Mouse (Mus musculus): ENCODE measurements at regions not wholly inside any gene's neighbourhood (a gene's known extent, or its start where the extent isn't known, plus 50 kb on each side); places are given as distances from the start of the nearest gene placed in this dataset.
"Not testable (repeated sequence)": the region's sequence is repeated elsewhere in the genome, so short reads cannot be mapped to it uniquely, and the experiment has no call there.

DNA sequence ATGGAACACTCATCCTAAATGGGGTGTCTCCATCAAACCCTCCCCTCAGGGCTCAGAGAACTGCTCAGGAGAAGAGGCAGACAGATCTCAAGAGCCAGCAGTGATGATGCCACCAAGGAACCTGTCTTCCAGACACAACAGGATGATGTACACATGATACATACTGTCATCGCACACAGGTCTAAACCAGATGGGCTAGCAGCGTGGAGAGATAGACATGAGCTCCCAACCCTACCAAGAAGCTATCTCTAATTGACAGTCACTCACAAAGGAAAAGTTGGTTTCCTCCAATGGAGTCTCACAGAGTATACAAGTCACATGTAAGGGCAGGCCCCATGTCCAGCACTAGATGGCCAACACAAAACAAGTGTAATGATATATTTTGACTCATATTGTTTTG lies 139.9 kb downstream of the Cdca7 start:
- DNase-seq (ENCODE audit: extremely low read depth, low read depth), result no peak

DNA sequence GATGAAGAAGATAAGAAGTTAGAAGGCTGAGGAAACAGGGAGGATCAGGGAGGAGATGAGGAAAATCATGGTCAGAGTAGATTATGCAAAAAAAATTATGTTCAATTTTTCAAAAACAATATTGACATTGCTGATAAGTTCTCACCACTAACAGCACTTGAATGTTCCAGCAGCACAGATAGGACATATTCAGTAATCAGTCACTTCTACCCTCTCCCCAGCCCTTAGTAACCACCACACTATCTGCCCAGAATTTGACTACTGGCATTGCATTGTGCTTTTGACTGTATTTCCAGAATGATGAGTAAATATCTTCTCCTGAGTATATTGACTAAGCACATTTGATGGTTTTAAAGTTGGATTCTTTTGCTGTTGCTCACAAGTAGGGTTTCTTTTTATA lies 140.5 kb downstream of the Cdca7 start:
- no peak for DNase-seq (ENCODE audit: extremely low read depth, low read depth)

DNA sequence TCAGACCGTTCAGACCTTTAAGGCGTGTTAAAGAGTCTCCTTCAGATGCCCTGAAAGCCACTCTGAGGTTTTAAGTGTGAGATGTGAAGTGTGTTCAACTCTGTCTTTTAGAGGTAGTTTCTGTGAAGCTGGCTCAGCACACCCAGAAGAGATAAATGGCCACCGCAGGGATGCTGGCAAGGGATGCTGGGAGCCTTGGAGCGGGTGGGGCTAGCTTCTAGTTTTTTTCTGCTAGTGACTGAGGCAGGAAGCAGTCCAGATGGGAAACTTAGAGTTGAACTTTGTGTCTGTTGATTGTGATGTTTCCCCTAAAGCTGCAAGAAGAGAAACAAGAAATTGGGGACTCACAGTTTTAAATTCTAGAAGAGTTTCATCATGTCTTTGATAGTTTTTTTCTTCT lies 143.5 kb downstream of the Cdca7 start:
- DNase-seq (ENCODE audit: extremely low read depth, low read depth), result no peak

DNA sequence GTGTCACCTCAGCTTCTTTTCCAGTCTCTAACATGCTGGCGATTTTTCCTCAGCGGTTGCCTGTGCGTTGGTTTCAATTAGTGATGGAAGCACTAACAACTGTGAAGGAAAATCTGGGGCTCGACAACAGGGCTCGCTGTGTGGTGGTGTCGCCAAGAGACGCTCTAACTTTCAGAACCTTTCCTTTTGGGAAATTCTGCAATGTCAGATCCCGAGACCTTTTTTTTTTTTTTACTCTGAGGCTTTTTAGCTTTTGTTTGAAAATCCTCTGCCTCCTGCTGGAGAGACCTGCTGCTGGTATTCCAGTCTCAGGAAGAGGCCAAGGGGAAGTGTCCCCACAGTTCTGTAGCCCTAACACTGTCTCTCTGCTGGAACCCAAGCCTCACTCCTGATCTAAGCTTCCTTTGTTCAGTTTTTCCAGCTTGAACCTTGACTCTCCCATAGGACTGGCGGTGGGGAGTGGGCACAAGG lies 144.3 kb downstream of the Cdca7 start:
- DNase-seq (ENCODE audit: extremely low read depth, low read depth), result no peak

DNA sequence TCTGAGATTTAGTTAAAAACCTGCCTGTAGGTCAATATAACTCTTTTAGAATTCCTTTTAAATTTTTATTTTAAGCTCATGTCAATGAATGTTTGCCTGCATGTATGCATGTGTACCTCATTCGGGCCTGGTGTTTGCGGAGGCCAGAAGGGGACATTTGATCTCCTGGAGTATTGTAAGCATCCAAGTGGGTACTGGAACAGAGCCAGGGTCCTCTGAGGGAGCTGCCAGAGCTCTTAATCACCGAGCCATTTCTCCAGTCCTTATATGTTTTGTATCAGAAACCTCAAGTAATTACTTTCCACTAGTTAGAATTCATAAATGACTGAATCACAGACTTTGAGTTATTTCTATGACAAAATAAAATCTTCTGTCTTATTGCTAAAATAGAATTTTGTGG lies 152.0 kb downstream of the Cdca7 start:
- no peak for DNase-seq (ENCODE audit: extremely low read depth, low read depth)

DNA sequence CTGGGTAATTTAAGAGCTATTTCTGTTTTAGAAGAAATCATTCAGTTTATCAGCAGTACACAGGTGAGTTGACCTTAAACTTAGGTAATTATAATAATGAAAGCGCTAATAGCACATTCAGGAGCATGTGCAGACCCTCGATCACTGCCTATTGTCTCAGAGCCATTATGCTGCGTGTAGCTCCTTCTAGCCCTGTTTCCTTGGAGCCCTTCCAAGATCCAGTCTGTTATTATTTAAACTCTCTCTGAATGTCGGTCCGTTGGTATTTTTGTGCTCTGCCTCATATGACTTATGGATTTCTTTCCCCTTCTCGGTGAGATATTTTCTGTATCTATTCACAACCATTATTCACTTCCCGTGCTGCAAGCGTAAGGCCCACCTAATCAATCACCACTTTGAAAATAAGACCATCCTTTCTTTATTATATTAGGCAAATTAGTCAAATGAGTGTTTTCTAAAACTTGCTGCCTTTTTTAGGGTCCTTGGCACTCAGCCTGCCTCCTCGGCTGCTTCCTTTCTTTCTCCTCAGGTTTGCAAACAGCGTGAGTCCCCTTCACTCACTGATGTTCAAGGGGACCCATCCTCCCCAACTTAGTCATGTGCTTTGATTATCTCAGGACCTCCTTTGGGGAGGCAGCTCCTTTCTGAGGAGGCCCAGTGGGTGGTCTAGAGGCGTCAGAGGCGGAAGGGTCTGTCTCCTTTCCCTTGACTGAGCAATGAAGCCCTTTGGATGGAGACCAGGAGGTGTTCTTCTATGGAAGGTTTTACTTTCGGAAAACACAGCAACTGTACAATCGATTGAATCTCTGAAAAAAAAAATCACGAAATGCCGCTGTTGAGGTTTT lies 152.9 kb downstream of the Cdca7 start:
- no peak for DNase-seq (ENCODE audit: extremely low read depth, low read depth)

DNA sequence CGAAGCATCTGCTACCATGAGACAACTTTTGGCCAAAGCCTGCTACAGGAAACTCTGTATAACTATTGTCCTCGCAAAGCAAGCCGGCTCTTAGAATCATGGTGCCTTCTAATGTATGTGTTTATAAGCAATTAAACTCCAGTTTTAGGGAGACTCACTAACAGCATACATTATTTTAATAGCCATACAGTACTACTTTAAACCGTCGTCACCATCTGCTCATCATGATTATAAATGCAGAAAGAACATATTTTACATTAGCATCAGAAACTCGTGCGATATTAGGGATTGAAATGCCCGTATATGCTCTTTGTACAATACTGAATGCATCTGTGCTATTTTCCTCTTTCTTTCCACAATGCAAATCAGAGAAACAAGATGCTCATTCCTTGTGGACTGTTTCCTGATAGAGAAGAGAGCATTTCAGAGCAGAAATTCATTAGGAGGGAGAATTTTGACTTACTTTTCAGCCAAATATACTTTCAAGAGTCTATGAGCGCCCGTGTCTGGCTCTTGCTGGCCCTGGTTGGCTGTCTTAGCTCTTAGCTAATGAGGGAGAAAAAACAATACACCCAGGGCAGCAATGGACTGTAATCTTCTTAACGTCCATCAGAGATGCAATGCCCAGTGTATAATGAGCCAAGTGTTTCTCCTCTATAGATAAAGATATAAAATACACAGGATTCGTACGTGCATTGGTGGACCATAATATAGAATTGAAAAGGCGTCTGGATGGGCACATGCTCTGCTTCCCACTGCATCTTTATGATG lies 153.9 kb downstream of the Cdca7 start:
- no peak for DNase-seq (ENCODE audit: extremely low read depth, low read depth)

DNA sequence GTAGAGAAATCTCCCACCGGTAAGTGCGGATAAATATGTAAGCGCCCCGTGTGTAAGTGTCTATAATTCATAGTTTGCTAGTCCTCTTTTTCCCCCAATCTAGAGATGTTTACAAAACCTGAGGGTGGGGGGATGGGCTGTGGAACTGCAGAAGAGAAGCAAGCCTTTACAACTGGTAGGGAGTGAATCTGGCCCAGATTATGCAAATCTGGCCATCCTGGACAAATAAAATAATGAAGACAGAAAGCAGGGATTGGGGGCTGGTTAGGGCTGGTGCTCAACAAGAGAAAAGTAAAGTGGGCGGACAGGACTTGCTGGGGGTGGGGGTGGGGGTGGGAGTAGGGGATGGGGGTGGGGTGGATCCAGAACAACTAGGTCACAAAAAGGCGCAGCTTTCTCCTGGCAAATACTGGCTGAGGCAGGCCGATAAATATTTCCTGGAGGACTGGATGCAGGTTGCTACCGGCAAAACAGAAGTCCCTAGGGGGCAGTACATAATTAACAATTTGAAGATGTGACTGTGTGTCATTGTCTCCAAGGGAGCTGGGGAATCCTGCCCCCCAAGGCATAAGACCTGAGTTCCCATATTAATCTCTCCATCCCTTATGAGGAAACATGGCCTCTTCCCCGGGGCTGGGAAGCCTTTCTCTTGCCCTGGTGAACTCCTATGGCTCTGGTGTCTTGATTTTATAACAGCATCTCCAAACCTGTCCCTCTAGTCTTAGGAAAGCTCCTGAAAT lies 162.1 kb downstream of the Cdca7 start:
- DNase-seq (ENCODE audit: extremely low read depth, low read depth), result no peak

DNA sequence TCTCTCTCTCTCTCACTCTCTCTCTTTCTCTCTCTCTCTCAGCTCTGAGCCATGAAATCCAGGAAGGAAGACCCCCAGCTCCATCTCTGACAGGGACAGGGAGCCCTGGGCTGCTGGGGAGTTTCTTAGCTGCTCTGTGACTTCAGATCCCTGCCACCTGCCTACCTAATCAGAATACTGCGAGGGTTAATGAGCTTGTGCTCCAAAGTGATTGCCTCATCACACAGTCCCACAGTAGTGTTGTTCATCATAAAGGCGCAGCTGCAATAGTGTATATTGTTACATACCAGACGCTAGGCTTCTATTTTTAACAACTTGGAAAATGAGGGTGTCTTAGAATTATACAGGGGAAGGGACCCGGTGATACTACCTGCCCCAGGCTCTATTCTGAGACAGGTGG lies 163.1 kb downstream of the Cdca7 start:
- no peak for DNase-seq (ENCODE audit: extremely low read depth, low read depth)

DNA sequence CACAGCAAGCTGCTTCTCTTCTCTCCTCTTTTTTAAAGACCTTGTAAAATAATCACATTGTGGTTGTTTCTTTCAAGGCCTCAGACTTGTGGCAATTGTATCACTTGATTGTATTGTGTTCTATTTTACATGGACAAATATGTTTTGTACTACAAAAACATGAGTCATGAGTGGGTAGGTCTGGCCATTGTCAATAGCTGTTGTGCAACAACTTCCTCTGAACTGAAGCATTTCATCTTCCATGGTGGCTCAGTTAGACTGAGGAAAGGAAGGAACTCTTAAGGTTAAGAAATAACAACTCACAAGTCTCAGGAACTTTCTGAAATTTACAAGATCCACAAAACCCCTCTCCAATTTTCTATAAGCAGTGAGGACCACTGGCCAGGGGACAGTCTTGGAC lies 165.3 kb downstream of the Cdca7 start:
- no peak for DNase-seq (ENCODE audit: extremely low read depth, low read depth)

DNA sequence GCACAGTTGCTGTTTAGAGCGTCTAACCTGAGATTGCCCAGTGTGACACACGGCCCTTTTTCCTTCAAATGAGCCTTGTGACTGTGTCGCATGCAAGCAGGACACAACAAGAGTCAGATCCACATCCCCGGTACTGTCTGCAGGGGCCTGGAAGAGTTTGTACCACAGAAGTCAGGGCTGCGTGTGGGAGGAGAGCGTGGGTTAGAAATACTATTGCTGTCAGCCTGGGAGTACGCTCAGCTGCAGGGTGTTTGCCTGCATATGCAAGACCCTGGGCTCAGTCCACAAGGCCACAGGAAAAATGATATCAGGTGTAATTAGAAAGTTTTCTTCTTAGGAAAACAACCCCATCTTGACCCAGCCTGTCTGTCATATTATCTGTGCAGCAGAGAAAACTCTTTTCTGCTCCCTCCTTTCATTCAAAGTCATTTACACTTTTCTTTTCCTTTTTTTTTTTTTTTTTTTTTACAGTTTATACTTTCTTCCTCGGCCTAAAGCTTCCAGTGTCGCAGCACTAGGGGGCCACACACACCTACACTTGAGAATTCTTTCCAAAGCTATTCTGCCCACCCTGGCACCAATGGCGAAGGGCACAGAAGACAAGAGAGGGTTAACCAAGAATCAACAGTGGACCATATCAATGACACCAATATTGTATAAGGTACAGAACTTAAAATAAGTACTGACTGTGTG lies 168.3 kb downstream of the Cdca7 start:
- no peak for DNase-seq (ENCODE audit: extremely low read depth, low read depth)

DNA sequence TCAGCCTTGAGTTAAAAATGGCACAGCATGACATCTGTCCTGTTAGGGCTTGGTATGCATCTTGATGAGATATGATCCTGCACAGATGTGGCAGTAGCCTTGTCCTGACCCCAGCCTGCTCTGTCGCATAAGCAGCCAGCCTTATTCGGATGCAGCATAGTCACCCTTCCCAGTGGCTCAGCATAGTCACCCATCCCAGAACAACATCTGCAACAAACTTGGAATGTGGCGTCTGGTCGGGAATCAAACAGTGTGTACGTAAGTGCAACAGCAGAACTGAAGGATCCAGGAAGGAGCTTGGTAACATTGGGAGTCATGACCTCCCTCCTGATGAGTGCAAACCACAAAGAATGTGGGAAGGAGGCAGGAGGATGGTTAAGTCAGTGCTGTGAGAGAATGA lies 171.7 kb downstream of the Cdca7 start:
- DNase-seq (ENCODE audit: extremely low read depth, low read depth), result no peak

DNA sequence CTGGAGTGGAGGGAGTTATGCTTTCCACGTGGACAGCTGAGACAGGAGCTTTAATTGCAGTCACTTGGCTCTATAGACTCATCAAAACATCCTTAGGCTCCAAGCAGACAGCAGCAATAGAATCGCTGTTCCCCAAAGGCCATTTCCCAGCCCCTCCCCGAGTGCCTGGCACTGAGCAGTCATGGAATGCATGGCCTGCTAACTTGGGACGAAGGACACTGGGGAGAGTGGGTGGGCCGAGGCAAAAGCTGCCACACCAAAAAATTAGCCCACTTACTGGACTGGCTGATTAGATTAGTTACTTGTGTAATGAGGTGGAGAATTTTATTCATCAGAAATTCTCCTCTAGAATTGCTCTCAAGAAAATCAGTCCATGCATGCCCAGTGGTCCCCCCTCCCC lies 172.3 kb downstream of the Cdca7 start:
- DNase-seq (ENCODE audit: extremely low read depth, low read depth), result no peak

DNA sequence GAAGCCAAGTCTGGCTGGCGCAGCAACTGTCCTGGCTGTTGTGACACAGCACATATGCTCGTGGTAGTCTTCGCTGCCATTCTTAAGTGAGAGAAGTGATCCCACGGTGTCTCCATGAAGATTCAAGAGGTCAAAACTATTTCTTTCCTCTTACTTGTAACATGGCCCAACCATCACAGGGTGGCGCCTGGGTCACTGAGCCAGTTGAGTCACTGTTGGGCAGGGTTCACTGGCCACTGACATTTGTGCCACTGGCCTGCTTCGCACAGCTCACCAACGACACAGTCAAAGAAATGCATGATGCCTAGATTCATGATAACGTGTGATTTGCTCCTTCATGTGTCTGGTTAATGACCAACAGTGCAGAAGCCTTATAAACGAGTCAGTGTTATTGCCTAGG lies 179.9 kb downstream of the Cdca7 start:
- DNase-seq (ENCODE audit: extremely low read depth, low read depth), result no peak

DNA sequence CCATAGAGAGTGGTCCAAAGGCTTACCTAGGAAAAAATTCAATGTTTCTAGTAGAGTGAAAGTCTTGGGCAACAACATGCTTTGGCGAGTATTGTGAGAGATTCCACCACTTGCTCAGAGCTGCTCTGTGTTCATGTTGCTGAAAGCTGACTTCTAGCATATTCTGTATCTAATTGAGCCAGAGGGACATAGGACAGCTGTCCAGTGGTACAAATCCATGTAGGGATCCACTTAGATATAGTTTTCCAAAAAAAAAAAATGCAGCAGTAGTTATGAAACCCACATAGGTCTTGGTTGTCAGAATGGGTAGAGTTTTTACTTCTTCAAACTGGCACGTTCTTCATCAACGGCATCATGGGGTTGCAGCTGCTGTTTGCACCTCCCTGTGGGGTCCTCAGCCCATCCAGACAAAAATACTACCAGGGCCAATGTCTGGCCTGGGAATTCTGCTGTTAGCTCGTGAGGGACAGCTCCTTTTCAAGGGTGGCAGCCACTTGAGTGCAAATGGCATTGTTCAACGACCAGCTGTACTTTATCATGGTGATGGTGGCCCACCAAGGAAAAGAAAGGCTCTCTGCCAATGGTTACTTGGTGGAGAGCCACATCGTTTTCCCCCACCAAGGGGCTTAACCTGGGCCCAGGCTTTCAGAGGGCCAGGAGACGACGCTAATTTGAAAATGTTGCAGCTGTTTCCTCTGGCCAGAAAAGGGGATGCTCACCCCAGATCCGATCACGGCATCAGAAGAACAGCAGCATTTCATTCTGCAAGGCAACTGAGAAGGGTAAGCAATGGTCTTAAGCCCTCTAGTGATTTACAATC lies 181.4 kb downstream of the Cdca7 start:
- DNase-seq (ENCODE audit: extremely low read depth, low read depth), result no peak

DNA sequence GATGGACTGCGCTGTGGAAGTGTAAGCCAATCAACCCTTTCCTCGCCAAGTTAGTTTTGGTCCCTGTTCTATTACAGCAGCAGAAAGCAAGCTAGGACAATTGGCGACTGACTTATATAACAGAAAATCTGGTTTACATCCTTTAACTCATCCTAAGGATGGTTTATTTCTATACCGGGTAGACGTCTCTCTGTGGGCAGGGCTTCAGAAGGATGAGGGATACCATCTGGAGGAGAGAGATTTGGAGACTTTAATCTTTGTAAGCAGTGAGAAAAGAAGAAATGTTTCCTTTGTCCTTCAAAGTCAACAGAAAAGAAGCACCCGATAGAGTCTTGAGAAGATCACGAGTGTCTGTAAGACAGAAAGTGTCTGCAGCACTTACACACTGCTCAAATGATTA lies 186.4 kb downstream of the Cdca7 start:
- no peak for DNase-seq (ENCODE audit: extremely low read depth, low read depth)

DNA sequence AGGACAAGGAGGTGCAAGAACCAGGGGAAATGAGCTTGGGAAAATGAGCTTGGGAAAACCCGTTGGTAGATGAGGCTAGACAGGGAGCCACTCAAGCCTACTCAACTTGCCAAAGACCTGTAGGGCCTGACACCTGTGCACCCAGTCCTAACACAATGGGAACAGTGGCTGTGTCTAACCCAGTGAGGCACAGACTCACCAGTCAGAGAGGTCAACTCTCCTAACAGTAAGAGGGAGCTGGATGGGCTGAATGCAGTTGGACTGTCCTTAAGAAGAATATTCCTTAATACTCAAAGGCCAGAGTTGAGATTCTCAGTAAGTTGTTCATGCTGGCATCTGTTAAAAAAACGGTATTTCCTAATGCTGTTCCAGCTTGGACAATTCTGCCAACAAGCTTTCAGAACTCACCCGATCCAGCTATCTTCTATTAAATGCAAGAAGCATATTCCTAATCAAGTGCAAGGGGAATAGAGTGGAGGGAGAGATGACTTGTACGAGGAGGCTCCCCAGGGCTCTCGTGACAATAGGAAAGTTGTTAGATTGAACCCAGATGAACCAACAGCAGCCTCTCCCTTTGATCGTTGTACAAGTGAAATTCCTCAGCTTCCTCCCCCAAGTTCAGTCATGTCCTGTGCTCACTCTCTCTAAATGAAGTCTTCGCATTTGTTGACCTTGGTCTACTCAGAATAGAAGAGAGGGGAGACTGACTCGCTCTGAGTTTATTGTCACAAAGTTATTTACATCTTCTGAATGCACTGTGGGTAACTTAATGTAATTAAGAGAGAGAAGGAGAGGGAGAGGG lies 187.2 kb downstream of the Cdca7 start:
- DNase-seq (ENCODE audit: extremely low read depth, low read depth), result no peak

DNA sequence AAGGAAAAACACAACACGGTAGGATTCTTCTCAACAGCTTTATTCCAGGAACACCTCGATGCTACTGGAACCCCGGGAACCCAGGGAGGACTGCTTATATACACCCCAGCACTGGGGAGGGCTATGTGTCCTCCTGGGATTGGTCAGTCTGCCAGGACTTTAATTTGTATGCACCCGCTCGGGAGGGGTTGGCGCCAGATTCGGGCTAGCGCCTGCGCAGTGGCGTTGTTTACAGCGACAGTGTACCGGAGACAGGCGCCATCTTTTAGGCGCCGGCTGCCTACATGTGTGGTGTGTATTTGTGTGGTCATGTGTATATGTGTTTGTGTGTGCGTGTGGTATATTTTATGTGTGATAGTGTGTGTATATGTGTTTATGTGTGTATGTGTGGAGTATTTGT lies 191.4 kb downstream of the Cdca7 start:
- not testable (repeated sequence) for DNase-seq (ENCODE audit: extremely low read depth, low read depth)
